Comparison of ENCODE assay signal across 14 mouse cellular contexts in genomic region chr7:49298431-49298839, GRCm38 (mm10).
DNase-seq lines count a peak whose midpoint lies in the region; ATAC-seq and TF ChIP-seq lines count a peak whose summit lies in the region.
"Had no signal": no experiment of that assay in that cellular context is flagged by ENCODE, and none has a peak within 500 bp of the region (broad histone marks: within the 10 kb centered on the region; RNA-seq: fewer than 3 reads in every experiment).

No protein-coding gene starts in this region.

- peaks cover 25% of the 10 kb centered on the region for H3K4me1 ChIP-seq in midbrain, embryonic 10.5 days
- H3K4me1 ChIP-seq in midbrain, embryonic 15.5 days = no peaks in the 10 kb centered on the region
- peaks cover 13% of the 10 kb centered on the region for H3K4me1 ChIP-seq in intestine, postnatal 0 days (replicated peaks; ENCODE audit: control insufficient read depth, insufficient read depth, low read length)
- no peaks in the 10 kb centered on the region for H3K4me1 ChIP-seq in stomach, postnatal 0 days (replicated peaks; ENCODE audit: control insufficient read depth, insufficient read depth)

- TF ChIP-seq EP300 in stomach, postnatal 0 days (optimal IDR thresholded peaks at IDR 0.05) = no peak

- no peak overlapping the region for H3K4me3 ChIP-seq in midbrain, embryonic 10.5 days
- no peak overlapping the region for H3K4me3 ChIP-seq in midbrain, embryonic 15.5 days
- H3K4me3 ChIP-seq in intestine, postnatal 0 days (ENCODE audit: low read depth, low read length) = no peak overlapping the region
- no peak overlapping the region for H3K4me3 ChIP-seq in stomach, postnatal 0 days (ENCODE audit: low read depth, low read length)
- H3K4me3 ChIP-seq: limb, embryonic 15.5 days had no signal

- ATAC-seq in midbrain, embryonic 15.5 days (replicated peaks) = no peak
- peak; percentile 52 for ATAC-seq in intestine, postnatal 0 days
- ATAC-seq in stomach, postnatal 0 days (ENCODE audit: low FRiP score, low TSS enrichment) = 0 out of 2 replicates have a peak, but pooled peaks have one; percentile 23
- no peak for ATAC-seq in activated CD4-positive, CD25-positive, alpha-beta regulatory T cell, adult 4 months
- ATAC-seq: forebrain, postnatal 0 days; inflammation-experienced regulatory T-cells, adult 6 months had no signal

- TF ChIP-seq CTCF in intestine, postnatal 0 days (IDR thresholded peaks at IDR 0.05; ENCODE audit: low read depth) = no peak
- no peak for TF ChIP-seq CTCF in stomach, postnatal 0 days (IDR thresholded peaks at IDR 0.05; ENCODE audit: low read depth)

- WGBS in midbrain, embryonic 10.5 days = 12% methylated on average over 4 of the region's 4 CpGs
- 27% methylated on average over 4 of the region's 4 CpGs for WGBS in midbrain, embryonic 15.5 days
- WGBS in intestine, postnatal 0 days = 19% methylated on average over 4 of the region's 4 CpGs
- 49% methylated on average over 4 of the region's 4 CpGs for WGBS in stomach, postnatal 0 days

- H3K9me3 ChIP-seq in midbrain, embryonic 10.5 days (replicated peaks) = no peaks in the 10 kb centered on the region
- H3K9me3 ChIP-seq in midbrain, embryonic 15.5 days = no peaks in the 10 kb centered on the region
- no peaks in the 10 kb centered on the region for H3K9me3 ChIP-seq in intestine, postnatal 0 days (ENCODE audit: control insufficient read depth)
- no peaks in the 10 kb centered on the region for H3K9me3 ChIP-seq in stomach, postnatal 0 days (ENCODE audit: control insufficient read depth, low read length)
- H3K9me3 ChIP-seq: limb, embryonic 15.5 days had no signal

- H3K9ac ChIP-seq in midbrain, embryonic 15.5 days = no peak overlapping the region
- no peak overlapping the region for H3K9ac ChIP-seq in intestine, postnatal 0 days (ENCODE audit: low read depth, low read length)
- no peak overlapping the region for H3K9ac ChIP-seq in stomach, postnatal 0 days (ENCODE audit: low read length)
- H3K9ac ChIP-seq: forebrain, postnatal 0 days; limb, embryonic 15.5 days had no signal

- H3K4me2 ChIP-seq in midbrain, embryonic 15.5 days = no peak overlapping the region
- H3K4me2 ChIP-seq in intestine, postnatal 0 days (replicated peaks; ENCODE audit: low read depth) = no peak overlapping the region
- H3K4me2 ChIP-seq in stomach, postnatal 0 days (replicated peaks; ENCODE audit: low read depth) = no peak overlapping the region
- H3K4me2 ChIP-seq: limb, embryonic 15.5 days had no signal

- no peaks in the 10 kb centered on the region for H3K36me3 ChIP-seq in midbrain, embryonic 10.5 days
- H3K36me3 ChIP-seq in midbrain, embryonic 15.5 days (replicated peaks) = no peaks in the 10 kb centered on the region
- no peaks in the 10 kb centered on the region for H3K36me3 ChIP-seq in intestine, postnatal 0 days (ENCODE audit: control insufficient read depth, insufficient read depth)
- no peaks in the 10 kb centered on the region for H3K36me3 ChIP-seq in stomach, postnatal 0 days (ENCODE audit: control insufficient read depth, insufficient read depth, low read length)
- H3K36me3 ChIP-seq: limb, embryonic 15.5 days had no signal

- DNase-seq in midbrain, embryonic 10.5 days (ENCODE audit: low spot score) = no peak
- DNase-seq in kidney, postnatal 36 days = peak; percentile 77 to 78
- DNase-seq in stomach, postnatal 0 days (ENCODE audit: low spot score) = no peak
- no peak for DNase-seq in ovary, adult 18-20 months (ENCODE audit: low spot score)
- DNase-seq: cerebellum, postnatal 10 days; forebrain, postnatal 0 days; gastrocnemius, postnatal 36 days; retina, postnatal 1 day; thymus, postnatal 36 days had no signal

- peaks cover 22% of the 10 kb centered on the region for H3K27me3 ChIP-seq in midbrain, embryonic 10.5 days (ENCODE audit: low read depth, poor library complexity, severe bottlenecking)
- no peaks in the 10 kb centered on the region for H3K27me3 ChIP-seq in midbrain, embryonic 15.5 days (replicated peaks)
- H3K27me3 ChIP-seq in intestine, postnatal 0 days (replicated peaks; ENCODE audit: control insufficient read depth, insufficient read depth, low read length) = no peaks in the 10 kb centered on the region
- H3K27me3 ChIP-seq in stomach, postnatal 0 days (ENCODE audit: control insufficient read depth, insufficient read depth, low read length) = no peaks in the 10 kb centered on the region
- H3K27me3 ChIP-seq: limb, embryonic 15.5 days had no signal

- 0 out of 2 replicates have a peak overlapping the region, but pooled peaks have one; percentile 42 for H3K27ac ChIP-seq in midbrain, embryonic 10.5 days (replicated peaks)
- no peak overlapping the region for H3K27ac ChIP-seq in midbrain, embryonic 15.5 days
- H3K27ac ChIP-seq in intestine, postnatal 0 days (ENCODE audit: low read depth, low read length) = peak overlapping the region; percentile 23; the same call in 1 of the 2 replicates
- no peak overlapping the region for H3K27ac ChIP-seq in stomach, postnatal 0 days (replicated peaks)
- H3K27ac ChIP-seq: limb, embryonic 15.5 days had no signal

Comparison
In these comparisons a context has a peak if more than half of its experiments do, and no peak if none do; other contexts are left out.
1. H3K27ac ChIP-seq: peak in midbrain, embryonic 10.5 days (single experiment) and intestine, postnatal 0 days (single experiment); none in midbrain, embryonic 15.5 days (single experiment) and stomach, postnatal 0 days (single experiment).
2. DNase-seq: peak in kidney, postnatal 36 days (2 of 2); none in midbrain, embryonic 10.5 days (single experiment), stomach, postnatal 0 days (single experiment) and ovary, adult 18-20 months (single experiment).
3. ATAC-seq: peak in intestine, postnatal 0 days (single experiment) and stomach, postnatal 0 days (single experiment); none in midbrain, embryonic 15.5 days (single experiment) and activated CD4-positive, CD25-positive, alpha-beta regulatory T cell, adult 4 months (single experiment).